Mouse (Mus musculus) embryonic facial prominence, embryonic 14.5 days (tissue): ENCODE measurements around the gene Galnt9. TPM values are rescaled to one million over a fixed set of nuclear protein-coding genes. Genes with fewer than 3 reads are reported as not detected.

Experiments
- ATAC-seq: fragments of 200-750 bp; cut with Nextera tagmentation; 2 replicates; pipeline ENCODE4 v1.8.0; 2017; ENCODE audit warnings: low read depth, moderate number of reproducible peaks, moderate TSS enrichment
- DNase-seq: peaks from one replicate; pipeline ENCODE4 v3.0.0-alpha.2; 2015; ENCODE audit warnings: low spot score
- H3K27ac ChIP-seq: fragments of 300-500 bp; sonication (generic); replicated peaks from 2 replicates; pipeline ENCODE4 v1.5.1; 2014; ENCODE audit warnings: low read depth, mild to moderate bottlenecking, low read length, moderate library complexity
- H3K27me3 ChIP-seq: fragments of 300-500 bp; sonication (generic); replicated peaks from 2 replicates; pipeline ENCODE4 v1.6.1; 2014; ENCODE audit warnings: low read length; ENCODE audit not compliant: control insufficient read depth, insufficient read depth
- H3K36me3 ChIP-seq: fragments of 300-500 bp; sonication (generic); 2 replicates; pipeline ENCODE4 v1.6.1; 2014; ENCODE audit warnings: low read length, mixed read lengths; ENCODE audit not compliant: control insufficient read depth, insufficient read depth
- H3K4me1 ChIP-seq: fragments of 300-500 bp; sonication (generic); 2 replicates; pipeline ENCODE4 v1.6.1; 2014; ENCODE audit warnings: antibody characterized with exemption, low read length; ENCODE audit not compliant: control insufficient read depth, insufficient read depth
- H3K4me2 ChIP-seq: fragments of 300-500 bp; sonication (generic); 2 replicates; pipeline ENCODE4 v1.6.1; 2014; ENCODE audit warnings: low read depth, mild to moderate bottlenecking, low read length, moderate library complexity, mixed read lengths
- H3K4me3 ChIP-seq: fragments of 300-500 bp; sonication (generic); 2 replicates; pipeline ENCODE4 v1.5.1; 2014; ENCODE audit warnings: low read depth, mild to moderate bottlenecking, low read length
- H3K9ac ChIP-seq: fragments of 300-500 bp; sonication (generic); 2 replicates; pipeline ENCODE4 v1.6.1; 2014; ENCODE audit warnings: low read depth, mild to moderate bottlenecking, low read length, moderate library complexity, mixed read lengths
- H3K9me3 ChIP-seq: fragments of 300-500 bp; sonication (generic); 2 replicates; pipeline ENCODE4 v1.6.1; 2016; ENCODE audit warnings: low read length; ENCODE audit not compliant: control insufficient read depth
- WGBS: fragments of 180-500 bp; shearing (Covaris S2); extraction: QIAGEN DNeasy Blood & Tissue Kit; methylation state at CpG from one replicate; pipeline ENCODE4 v1.1.7; 2014; 5-methylcytosine and 5-hydroxymethylcytosine counted together
- polyA plus RNA-seq: library from polyadenylated mRNA; unstranded; fragments of >200 nt; fragmentation: Nextera tagmentation; extraction: Ambion mirVana; gene quantifications from 2 replicates; pipeline ENCODE4 v1.2.1, GENCODE M21; 2014

Gene Galnt9
- polyA plus RNA-seq, 1 experiment from 2014 or later: 1.6 TPM

GRCm38 (mm10) chr5:110598298-110599095 lies 54.3 kb downstream of the Galnt9 start:
- ATAC-seq: no peak
- WGBS: 24% methylated on average over 12 of the region's 12 CpGs

DNA sequence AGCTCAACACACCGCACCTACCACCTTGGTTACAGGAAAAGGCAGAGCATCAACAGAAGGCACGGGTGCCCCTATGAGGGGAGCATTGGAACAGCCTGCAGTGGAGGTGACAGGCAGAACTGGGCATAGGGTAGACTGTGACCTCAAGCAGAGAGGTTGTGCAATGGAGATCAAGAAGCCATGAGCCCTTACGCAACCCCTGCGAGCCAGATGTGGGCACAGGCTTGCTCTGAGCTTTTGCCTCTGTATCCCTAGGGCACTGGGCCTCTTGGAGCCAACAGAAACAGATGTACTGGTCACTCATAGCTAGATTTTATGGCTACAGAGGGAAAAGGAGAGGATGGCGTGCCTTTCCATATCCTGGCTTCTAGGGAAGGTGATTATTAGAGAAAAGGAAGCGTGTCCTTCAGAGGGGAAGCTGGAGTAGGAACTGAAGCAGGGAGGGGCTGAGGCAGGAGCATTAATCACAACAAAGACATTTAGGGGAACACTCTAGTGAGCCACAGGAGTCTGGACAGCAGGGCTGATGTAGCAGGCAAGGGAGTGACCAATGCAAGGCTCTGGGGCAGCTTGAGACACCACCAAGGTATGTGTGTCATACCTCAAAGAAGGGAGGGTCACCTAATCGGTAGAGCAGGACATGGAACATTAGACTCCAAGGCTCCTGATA lies 59.0 kb downstream of the Galnt9 start:
- ATAC-seq (no peak), DNase-seq (no peak)
- Histone ChIP-seq H3K4me3 (no peak overlapping the region), H3K9ac (no peak overlapping the region), H3K4me2 (no peak overlapping the region), H3K4me1 (no peaks in the 10 kb centered on the region), H3K36me3 (no peaks in the 10 kb centered on the region), H3K27me3 (no peaks in the 10 kb centered on the region), H3K9me3 (no peaks in the 10 kb centered on the region), H3K27ac (no peak overlapping the region)
- WGBS: 79% methylated on average over 7 of the region's 7 CpGs

More at GRCm38 (mm10) chr5:110598298-110599095, 54.3 kb downstream of the Galnt9 start:
- Histone ChIP-seq H3K9me3 (no peaks in the 10 kb centered on the region), H3K4me2 (no peak overlapping the region), H3K9ac (no peak overlapping the region), H3K4me1 (no peaks in the 10 kb centered on the region), H3K27me3 (no peaks in the 10 kb centered on the region), H3K27ac (no peak overlapping the region), H3K36me3 (no peaks in the 10 kb centered on the region), H3K4me3 (no peak overlapping the region)
- peak; percentile 9 for DNase-seq

GRCm38 (mm10) chr5:110604311-110604710 lies 60.2 kb downstream of the Galnt9 start:
- peaks cover 2% of the 10 kb centered on the region; the same call in 1 of the 2 replicates for H3K4me1 ChIP-seq
- DNase-seq (no peak), ATAC-seq (no peak)
- no peak overlapping the region for H3K27ac ChIP-seq
- 87% methylated on average over 2 of the region's 2 CpGs for WGBS
- no peak overlapping the region for H3K4me2 ChIP-seq
- H3K36me3 ChIP-seq: no peaks in the 10 kb centered on the region
- H3K9me3 ChIP-seq: no peaks in the 10 kb centered on the region
- H3K4me3 ChIP-seq: no peak overlapping the region
- H3K27me3 ChIP-seq: no peaks in the 10 kb centered on the region
- H3K9ac ChIP-seq: no peak overlapping the region

DNA sequence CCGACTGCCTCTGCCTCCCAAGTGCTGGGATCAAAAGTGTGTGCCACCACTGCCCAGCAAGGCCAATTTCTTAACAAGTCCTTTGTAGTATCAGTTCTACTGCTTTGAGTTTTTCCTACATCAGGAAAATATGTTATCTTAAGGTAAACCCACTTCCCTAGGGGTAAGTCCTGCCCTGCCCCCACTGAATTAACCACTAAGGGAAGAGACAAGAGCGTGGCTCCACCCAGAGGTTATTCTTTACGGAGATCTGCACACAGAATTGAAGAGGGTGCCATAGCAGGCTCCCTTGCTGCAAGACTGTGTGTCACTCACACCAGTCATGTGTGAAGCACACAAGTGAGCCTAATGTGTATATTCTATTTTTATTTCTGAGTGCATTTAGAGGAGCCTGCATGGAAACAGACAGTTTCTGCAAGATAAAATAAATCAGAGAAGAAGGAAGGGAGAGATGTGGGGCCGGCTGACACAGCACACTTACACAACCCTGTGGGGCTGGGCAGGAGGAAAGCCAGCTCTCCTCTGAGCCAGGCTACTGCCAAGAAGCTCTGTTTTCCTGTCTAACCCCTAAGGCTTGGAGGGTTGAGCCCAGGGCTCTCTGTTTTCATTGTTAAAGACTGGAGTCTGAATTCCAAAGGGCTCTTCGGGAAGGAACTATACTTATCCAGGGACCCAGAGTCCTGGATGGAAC lies 61.5 kb downstream of the Galnt9 start:
- H3K4me1 ChIP-seq: peaks cover 6% of the 10 kb centered on the region
- WGBS: 52% methylated on average over 5 of the region's 5 CpGs
- H3K27ac ChIP-seq: no peak overlapping the region
- no peaks in the 10 kb centered on the region for H3K36me3 ChIP-seq
- H3K4me3 ChIP-seq: no peak overlapping the region
- no peaks in the 10 kb centered on the region for H3K9me3 ChIP-seq
- ATAC-seq (no peak), DNase-seq (no peak)
- H3K9ac ChIP-seq: no peak overlapping the region
- no peaks in the 10 kb centered on the region for H3K27me3 ChIP-seq
- no peak overlapping the region for H3K4me2 ChIP-seq

DNA sequence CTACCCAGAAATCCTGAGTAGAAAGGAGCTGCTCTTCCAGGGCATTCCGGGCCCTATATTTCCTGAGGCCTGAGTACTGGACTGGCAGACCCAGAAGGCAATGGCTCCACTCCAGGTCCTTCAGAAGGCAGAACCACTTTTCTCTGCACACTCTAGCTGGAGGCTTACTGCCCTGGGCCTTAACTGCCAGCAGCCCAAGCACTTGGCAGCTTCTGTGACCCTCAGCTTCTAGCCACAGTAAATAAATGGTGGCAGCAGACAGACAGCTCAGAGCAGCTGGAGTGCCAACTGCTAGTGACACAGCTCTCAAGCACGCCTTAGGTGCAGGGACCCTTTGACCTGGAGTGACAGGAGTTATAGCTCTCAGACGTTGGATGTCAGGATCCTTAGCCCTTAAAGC lies 63.6 kb downstream of the Galnt9 start:
- ATAC-seq: no peak
- Histone ChIP-seq H3K9me3 (no peaks in the 10 kb centered on the region), H3K4me1 (peaks cover 6% of the 10 kb centered on the region), H3K27ac (no peak overlapping the region), H3K4me2 (no peak overlapping the region), H3K27me3 (no peaks in the 10 kb centered on the region), H3K4me3 (no peak overlapping the region), H3K9ac (no peak overlapping the region), H3K36me3 (no peaks in the 10 kb centered on the region)
- 48% methylated on average over 3 of the region's 3 CpGs for WGBS
- no peak for DNase-seq

GRCm38 (mm10) chr5:110608336-110608735 lies 64.2 kb downstream of the Galnt9 start:
- Histone ChIP-seq H3K4me2 (no peak overlapping the region), H3K9me3 (no peaks in the 10 kb centered on the region), H3K27ac (no peak overlapping the region), H3K27me3 (no peaks in the 10 kb centered on the region), H3K4me1 (peaks cover 6% of the 10 kb centered on the region), H3K36me3 (no peaks in the 10 kb centered on the region), H3K4me3 (no peak overlapping the region), H3K9ac (no peak overlapping the region)
- DNase-seq: no peak
- 65% methylated on average over 6 of the region's 6 CpGs for WGBS
- no peak for ATAC-seq

DNA sequence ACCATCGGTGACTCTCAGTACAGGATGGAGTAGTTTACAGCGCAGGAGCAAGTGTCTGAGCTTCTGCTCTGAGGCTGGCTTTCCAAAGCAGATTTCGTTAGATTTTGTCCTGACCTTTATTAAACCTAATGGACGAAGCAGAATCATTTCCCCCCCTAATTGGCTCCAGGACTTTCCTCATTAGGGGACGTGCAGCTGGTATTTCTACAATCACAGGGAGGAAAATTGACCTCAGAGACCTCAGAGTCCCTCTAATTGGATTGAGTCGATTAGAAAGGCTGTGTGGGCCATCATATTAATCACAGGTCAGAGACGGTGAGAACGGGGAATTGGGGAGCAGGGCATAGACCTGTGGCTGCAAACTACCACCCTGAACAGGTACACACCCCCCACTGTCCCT lies 64.8 kb downstream of the Galnt9 start:
- Histone ChIP-seq H3K27ac (no peak overlapping the region), H3K9me3 (no peaks in the 10 kb centered on the region), H3K36me3 (no peaks in the 10 kb centered on the region), H3K27me3 (no peaks in the 10 kb centered on the region), H3K9ac (no peak overlapping the region), H3K4me1 (peaks cover 6% of the 10 kb centered on the region), H3K4me3 (no peak overlapping the region), H3K4me2 (no peak overlapping the region)
- ATAC-seq (no peak), DNase-seq (no peak)
- 35% methylated on average over 8 of the region's 8 CpGs for WGBS

DNA sequence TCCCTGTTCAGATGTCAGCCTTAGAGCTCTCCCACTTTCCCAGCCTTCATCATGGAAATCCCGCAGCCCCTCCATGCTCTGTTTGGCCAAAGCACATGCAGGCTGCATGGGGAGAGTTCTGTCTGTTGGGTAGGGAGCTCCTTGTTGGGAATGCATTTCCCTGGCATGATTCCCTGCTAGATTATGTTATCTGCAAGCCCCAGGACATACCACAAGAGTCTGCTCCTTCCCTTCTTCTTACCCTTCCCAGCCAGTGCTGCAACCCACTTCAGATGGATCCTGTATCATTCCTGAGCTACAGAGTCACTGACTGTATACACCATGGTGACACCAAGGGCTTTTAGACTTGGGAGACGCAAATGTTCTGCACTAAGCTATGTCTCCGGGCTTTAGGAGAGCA lies 65.3 kb downstream of the Galnt9 start:
- 71% methylated on average over 3 of the region's 3 CpGs for WGBS
- ATAC-seq: no peak
- peaks cover 6% of the 10 kb centered on the region for H3K4me1 ChIP-seq
- H3K4me3 ChIP-seq: no peak overlapping the region
- H3K9ac ChIP-seq: no peak overlapping the region
- H3K4me2 ChIP-seq: no peak overlapping the region
- no peaks in the 10 kb centered on the region for H3K27me3 ChIP-seq
- H3K27ac ChIP-seq: no peak overlapping the region
- no peaks in the 10 kb centered on the region for H3K36me3 ChIP-seq
- DNase-seq: no peak
- H3K9me3 ChIP-seq: no peaks in the 10 kb centered on the region
